Mouse (Mus musculus) forebrain, embryonic 13.5 days (tissue): ENCODE measurements at regions not wholly inside any gene's neighbourhood (a gene's known extent, or its start where the extent isn't known, plus 50 kb on each side); places are given as distances from the start of the nearest gene placed in this dataset.

ENCODE experiments used
- ATAC-seq: fragments of 200-750 bp; cut with Nextera tagmentation; 2 replicates; pipeline ENCODE4 v1.8.0; 2017
- H3K27ac ChIP-seq: fragments of 300-500 bp; sonication (generic); 2 replicates; pipeline ENCODE4 v1.5.1; 2015; ENCODE audit warnings: inconsistent platforms, mild to moderate bottlenecking, moderate library complexity
- H3K27me3 ChIP-seq: fragments of 300-500 bp; sonication (generic); 2 replicates; pipeline ENCODE4 v1.6.1; 2015; ENCODE audit warnings: mild to moderate bottlenecking, inconsistent platforms
- H3K36me3 ChIP-seq: fragments of 300-500 bp; sonication (generic); 2 replicates; pipeline ENCODE4 v1.6.1; 2015; ENCODE audit warnings: mild to moderate bottlenecking, inconsistent platforms; ENCODE audit not compliant: poor library complexity, severe bottlenecking
- H3K4me1 ChIP-seq: fragments of 300-500 bp; sonication (generic); 2 replicates; pipeline ENCODE4 v1.6.1; 2015; ENCODE audit warnings: inconsistent platforms
- H3K4me2 ChIP-seq: fragments of 300-500 bp; sonication (generic); 2 replicates; pipeline ENCODE4 v1.6.1; 2015; ENCODE audit warnings: inconsistent platforms, mild to moderate bottlenecking, moderate library complexity
- H3K4me3 ChIP-seq: fragments of 300-500 bp; sonication (generic); 2 replicates; pipeline ENCODE4 v1.5.1; 2015; ENCODE audit warnings: mild to moderate bottlenecking, inconsistent platforms
- H3K9ac ChIP-seq: fragments of 300-500 bp; sonication (generic); 2 replicates; pipeline ENCODE4 v1.6.1; 2015; ENCODE audit warnings: mild to moderate bottlenecking, inconsistent platforms
- H3K9me3 ChIP-seq: fragments of 300-500 bp; sonication (generic); replicated peaks from 2 replicates; pipeline ENCODE4 v1.6.1; 2016; ENCODE audit warnings: inconsistent platforms
- WGBS: fragments of 180-500 bp; shearing (Covaris S2); methylation state at CpG from one replicate; pipeline ENCODE4 v1.1.7; 2015; 5-methylcytosine and 5-hydroxymethylcytosine counted together

GRCm38 (mm10) chr8:115826516-115826915 lies 118.9 kb upstream of the Maf start:
- no peak overlapping the region for H3K4me2 ChIP-seq
- no peaks in the 10 kb centered on the region for H3K27me3 ChIP-seq
- 81% methylated on average over 3 of the region's 3 CpGs for WGBS
- no peaks in the 10 kb centered on the region for H3K4me1 ChIP-seq
- no peak overlapping the region for H3K27ac ChIP-seq
- no peak overlapping the region for H3K9ac ChIP-seq
- no peak for ATAC-seq
- no peaks in the 10 kb centered on the region for H3K9me3 ChIP-seq
- H3K4me3 ChIP-seq, result no peak overlapping the region
- H3K36me3 ChIP-seq, result no peaks in the 10 kb centered on the region

GRCm38 (mm10) chr8:115825899-115826502 lies 118.4 kb upstream of the Maf start:
- no peak overlapping the region for H3K27ac ChIP-seq
- no peak overlapping the region for H3K4me2 ChIP-seq
- no peaks in the 10 kb centered on the region for H3K36me3 ChIP-seq
- no peaks in the 10 kb centered on the region for H3K4me1 ChIP-seq
- H3K4me3 ChIP-seq, result no peak overlapping the region
- H3K27me3 ChIP-seq, result no peaks in the 10 kb centered on the region
- no peak overlapping the region for H3K9ac ChIP-seq
- ATAC-seq, result no peak
- 85% methylated on average over 5 of the region's 5 CpGs for WGBS
- H3K9me3 ChIP-seq, result no peaks in the 10 kb centered on the region

- no peak overlapping the region for H3K9ac ChIP-seq
- no peaks in the 10 kb centered on the region for H3K36me3 ChIP-seq
- no peaks in the 10 kb centered on the region for H3K9me3 ChIP-seq
- no peak for ATAC-seq
- H3K4me1 ChIP-seq, result no peaks in the 10 kb centered on the region
- no peaks in the 10 kb centered on the region for H3K27me3 ChIP-seq
- WGBS, result 88% methylated on average over 6 of the region's 6 CpGs
- H3K4me3 ChIP-seq, result no peak overlapping the region
- no peak overlapping the region for H3K4me2 ChIP-seq
- H3K27ac ChIP-seq, result no peak overlapping the region
Measured at GRCm38 (mm10) chr8:115824478-115824785, 116.8 kb upstream of the Maf start.

- no peak for ATAC-seq
- H3K9me3 ChIP-seq, result no peaks in the 10 kb centered on the region
- no peak overlapping the region for H3K9ac ChIP-seq
- no peak overlapping the region for H3K4me2 ChIP-seq
- H3K27me3 ChIP-seq, result no peaks in the 10 kb centered on the region
- H3K4me1 ChIP-seq, result no peaks in the 10 kb centered on the region
- no peak overlapping the region for H3K4me3 ChIP-seq
- WGBS, result 86% methylated on average over 8 of the region's 8 CpGs
- H3K27ac ChIP-seq, result no peak overlapping the region
- no peaks in the 10 kb centered on the region for H3K36me3 ChIP-seq
Measured at GRCm38 (mm10) chr8:115823673-115824477, 116.3 kb upstream of the Maf start.

GRCm38 (mm10) chr8:115813426-115813825 lies 105.8 kb upstream of the Maf start:
- ATAC-seq, result no peak
- H3K4me2 ChIP-seq, result no peak overlapping the region
- H3K4me3 ChIP-seq, result no peak overlapping the region
- H3K9ac ChIP-seq, result no peak overlapping the region
- H3K36me3 ChIP-seq, result no peaks in the 10 kb centered on the region
- no peaks in the 10 kb centered on the region for H3K4me1 ChIP-seq
- 62% methylated on average over 4 of the region's 4 CpGs for WGBS
- H3K27ac ChIP-seq, result no peak overlapping the region
- H3K9me3 ChIP-seq, result no peaks in the 10 kb centered on the region
- H3K27me3 ChIP-seq, result no peaks in the 10 kb centered on the region

- Histone ChIP-seq H3K36me3 (no peaks in the 10 kb centered on the region), H3K4me2 (no peak overlapping the region), H3K4me1 (peaks cover 9% of the 10 kb centered on the region), H3K9ac (no peak overlapping the region), H3K27ac (peak overlapping the region; percentile 40; the same call in 1 of the 2 replicates), H3K4me3 (no peak overlapping the region), H3K9me3 (no peaks in the 10 kb centered on the region), H3K27me3 (no peaks in the 10 kb centered on the region)
- 48% methylated on average over 9 of the region's 9 CpGs for WGBS
- ATAC-seq, result peak; percentile 75; the same call in 1 of the 2 replicates
Measured at GRCm38 (mm10) chr8:115806579-115806978, 99.0 kb upstream of the Maf start.

GRCm38 (mm10) chr8:115806139-115806538 lies 98.5 kb upstream of the Maf start:
- Histone ChIP-seq H3K4me2 (no peak overlapping the region), H3K4me3 (no peak overlapping the region), H3K9ac (no peak overlapping the region), H3K36me3 (no peaks in the 10 kb centered on the region), H3K9me3 (no peaks in the 10 kb centered on the region), H3K27me3 (no peaks in the 10 kb centered on the region), H3K4me1 (peaks cover 9% of the 10 kb centered on the region), H3K27ac (peak overlapping the region; percentile 40; the same call in 1 of the 2 replicates)
- 41% methylated on average over 6 of the region's 6 CpGs for WGBS
- no peak for ATAC-seq

- WGBS, result 93% methylated on average over 1 of the region's 1 CpGs
- peaks cover 2% of the 10 kb centered on the region; the same call in 1 of the 2 replicates for H3K4me1 ChIP-seq
- no peaks in the 10 kb centered on the region for H3K9me3 ChIP-seq
- H3K27ac ChIP-seq, result no peak overlapping the region
- H3K36me3 ChIP-seq, result no peaks in the 10 kb centered on the region
- no peaks in the 10 kb centered on the region for H3K27me3 ChIP-seq
- ATAC-seq, result no peak
- no peak overlapping the region for H3K9ac ChIP-seq
- H3K4me2 ChIP-seq, result no peak overlapping the region
- no peak overlapping the region for H3K4me3 ChIP-seq
Measured at GRCm38 (mm10) chr8:115793587-115793986, 86.0 kb upstream of the Maf start.

GRCm38 (mm10) chr8:115788421-115788820 lies 80.8 kb upstream of the Maf start:
- Histone ChIP-seq H3K4me3 (no peak overlapping the region), H3K9ac (no peak overlapping the region), H3K4me1 (peaks cover 8% of the 10 kb centered on the region), H3K36me3 (no peaks in the 10 kb centered on the region), H3K9me3 (no peaks in the 10 kb centered on the region; the same call in 1 of the 2 replicates), H3K27me3 (no peaks in the 10 kb centered on the region), H3K27ac (no peak overlapping the region), H3K4me2 (no peak overlapping the region)
- 23% methylated on average over 6 of the region's 6 CpGs for WGBS
- no peak for ATAC-seq

- Histone ChIP-seq H3K9me3 (no peaks in the 10 kb centered on the region; the same call in 1 of the 2 replicates), H3K4me1 (peaks cover 8% of the 10 kb centered on the region), H3K27me3 (no peaks in the 10 kb centered on the region), H3K4me2 (no peak overlapping the region), H3K4me3 (no peak overlapping the region), H3K27ac (no peak overlapping the region), H3K36me3 (no peaks in the 10 kb centered on the region), H3K9ac (no peak overlapping the region)
- ATAC-seq, result no peak
- 94% methylated on average over 4 of the region's 4 CpGs for WGBS
Measured at GRCm38 (mm10) chr8:115786185-115786584, 78.6 kb upstream of the Maf start.

GRCm38 (mm10) chr8:115785769-115786168 lies 78.2 kb upstream of the Maf start:
- H3K4me3 ChIP-seq, result no peak overlapping the region
- no peak overlapping the region for H3K9ac ChIP-seq
- H3K4me1 ChIP-seq, result peaks cover 8% of the 10 kb centered on the region
- H3K9me3 ChIP-seq, result no peaks in the 10 kb centered on the region; the same call in 1 of the 2 replicates
- H3K4me2 ChIP-seq, result no peak overlapping the region
- ATAC-seq, result no peak
- H3K27me3 ChIP-seq, result no peaks in the 10 kb centered on the region
- WGBS, result 89% methylated on average over 3 of the region's 3 CpGs
- no peak overlapping the region for H3K27ac ChIP-seq
- no peaks in the 10 kb centered on the region for H3K36me3 ChIP-seq

GRCm38 (mm10) chr8:115783364-115783763 lies 75.8 kb upstream of the Maf start:
- no peak overlapping the region for H3K27ac ChIP-seq
- H3K36me3 ChIP-seq, result no peaks in the 10 kb centered on the region
- no peak overlapping the region for H3K4me3 ChIP-seq
- H3K27me3 ChIP-seq, result no peaks in the 10 kb centered on the region
- H3K9ac ChIP-seq, result no peak overlapping the region
- peaks cover 5% of the 10 kb centered on the region for H3K4me1 ChIP-seq
- H3K4me2 ChIP-seq, result no peak overlapping the region
- 83% methylated on average over 6 of the region's 6 CpGs for WGBS
- no peaks in the 10 kb centered on the region; the same call in 1 of the 2 replicates for H3K9me3 ChIP-seq
- ATAC-seq, result no peak
